Comparison of ENCODE assay signal across 8 mouse cellular contexts in the genomic region with DNA sequence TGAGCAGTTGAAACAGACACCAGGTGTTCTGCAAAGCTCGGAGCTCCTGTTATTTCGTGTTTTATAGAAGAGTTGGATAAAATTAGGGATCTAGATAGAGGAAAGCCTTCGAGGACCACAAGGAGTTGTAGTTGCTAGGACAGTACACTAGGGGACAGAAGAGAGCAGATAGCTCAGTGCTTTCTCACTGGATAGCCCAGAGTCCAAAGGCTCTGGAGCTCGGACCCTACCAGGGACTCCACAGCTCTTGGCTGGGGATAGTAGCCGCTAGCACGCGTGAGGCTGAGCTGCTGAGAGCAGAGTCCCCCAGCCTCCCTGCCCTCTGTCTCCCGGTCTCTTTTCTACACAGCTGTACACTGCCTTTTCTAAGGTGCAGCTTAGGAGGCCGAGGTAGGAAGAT. TPM values are rescaled to one million over a fixed set of nuclear protein-coding genes. Genes with fewer than 3 reads are reported as not detected.
DNase-seq lines count a peak whose midpoint lies in the region; ATAC-seq and TF ChIP-seq lines count a peak whose summit lies in the region.

No protein-coding gene starts in this region.

- ATAC-seq in forebrain, postnatal 0 days: peak; percentile 58
- ATAC-seq in midbrain, embryonic 16.5 days: 0 out of 2 replicates have a peak, but pooled peaks have one; percentile 39

- no peak overlapping the region for H3K27ac ChIP-seq in forebrain, postnatal 0 days (ENCODE audit: low read depth, low read length)
- no peak overlapping the region for H3K27ac ChIP-seq in midbrain, embryonic 16.5 days (ENCODE audit: low read length)

- no peaks in the 10 kb centered on the region for H3K9me3 ChIP-seq in forebrain, postnatal 0 days (ENCODE audit: low read length)
- no peaks in the 10 kb centered on the region for H3K9me3 ChIP-seq in midbrain, embryonic 16.5 days (replicated peaks; ENCODE audit: control insufficient read depth, low read length, poor library complexity, severe bottlenecking)

- peak; percentile 55 for DNase-seq in gastrocnemius, adult 18-20 months (ENCODE audit: low spot score)
- no peak for DNase-seq in gastrocnemius, postnatal 4 days (ENCODE audit: low spot score in 2 of 2)
- DNase-seq in 416B (ENCODE audit: low read depth): peak; percentile 46
- DNase-seq in c-Kit-positive CD71-negative TER-119-negative erythroid progenitor cells, embryonic 14.5 days (ENCODE audit: low read depth): peak; percentile 13
- peak; percentile 74 for DNase-seq in forebrain, postnatal 0 days
- DNase-seq in left cerebral cortex, adult 18-20 months (ENCODE audit: low spot score in 2 of 2): peak; percentile 42 to 63
- DNase-seq in spleen, postnatal 14 days (ENCODE audit: low spot score in 2 of 2): no peak

- H3K4me1 ChIP-seq in forebrain, postnatal 0 days (ENCODE audit: insufficient read depth): 0 out of 2 replicates have a peak, but pooled peaks cover 5% of the 10 kb centered on the region
- peaks cover 7% of the 10 kb centered on the region for H3K4me1 ChIP-seq in midbrain, embryonic 16.5 days (ENCODE audit: control insufficient read depth, insufficient read depth, low read length)

- no peak overlapping the region for H3K9ac ChIP-seq in forebrain, postnatal 0 days
- no peak overlapping the region for H3K9ac ChIP-seq in midbrain, embryonic 16.5 days (ENCODE audit: low read depth, low read length)

- peak; percentile 94 for TF ChIP-seq CTCF in forebrain, postnatal 0 days (IDR thresholded peaks at IDR 0.05; ENCODE audit: low read depth)

- 37% methylated on average over 9 of the region's 9 CpGs for WGBS in forebrain, postnatal 0 days
- 33% methylated on average over 9 of the region's 9 CpGs for WGBS in midbrain, embryonic 16.5 days

- no peaks in the 10 kb centered on the region for H3K27me3 ChIP-seq in forebrain, postnatal 0 days (ENCODE audit: insufficient read depth, low read length)
- no peaks in the 10 kb centered on the region for H3K27me3 ChIP-seq in midbrain, embryonic 16.5 days (ENCODE audit: control insufficient read depth, insufficient read depth, low read depth, low read length)

- no peak overlapping the region for H3K4me2 ChIP-seq in forebrain, postnatal 0 days (ENCODE audit: low read depth)
- H3K4me2 ChIP-seq in midbrain, embryonic 16.5 days (ENCODE audit: low read length): no peak overlapping the region

- H3K4me3 ChIP-seq in forebrain, postnatal 0 days (ENCODE audit: low read depth, low read length): no peak overlapping the region
- H3K4me3 ChIP-seq in midbrain, embryonic 16.5 days (ENCODE audit: low read depth, low read length): no peak overlapping the region

- H3K36me3 ChIP-seq in forebrain, postnatal 0 days (ENCODE audit: insufficient read depth): no peaks in the 10 kb centered on the region
- no peaks in the 10 kb centered on the region for H3K36me3 ChIP-seq in midbrain, embryonic 16.5 days (ENCODE audit: control insufficient read depth, insufficient read depth, low read length)

RNA-seq across cellular contexts. Expression of gene Glrx5, which starts 41.2 kb away (rescaled TPM):
- 10 to 100 TPM; 54.6 to 57.3 TPM for total RNA-seq in gastrocnemius, adult 18-20 months (2021)
- total RNA-seq in gastrocnemius, postnatal 4 days (2021): 10 to 100 TPM; 64.0 to 65.3 TPM
- total RNA-seq in forebrain, postnatal 0 days (2014; rRNA removed): 47.4 and 84.5 TPM in 2 replicates
- 177 and 205 TPM in 2 replicates for polyA plus RNA-seq in forebrain, postnatal 0 days (2015; fragmentation: Nextera tagmentation; extraction: Ambion mirVana)
- total RNA-seq in left cerebral cortex, adult 18-20 months (2021): 10 to 100 TPM; 45.1 to 48.5 TPM
- 138 and 154 TPM in 2 replicates for polyA plus RNA-seq in midbrain, embryonic 16.5 days (2015; fragmentation: Nextera tagmentation; extraction: Ambion mirVana)

Comparison
In these comparisons a context has a peak if more than half of its experiments do, and no peak if none do; other contexts are left out.
1. DNase-seq: peak in gastrocnemius, adult 18-20 months (single experiment), 416B (single experiment), c-Kit-positive CD71-negative TER-119-negative erythroid progenitor cells, embryonic 14.5 days (single experiment), forebrain, postnatal 0 days (single experiment) and left cerebral cortex, adult 18-20 months (2 of 2); none in gastrocnemius, postnatal 4 days (0 of 2) and spleen, postnatal 14 days (0 of 2).